ENCODE assay signal across 16 mouse cellular contexts in genomic region chr13:37845156-37845555, GRCm38 (mm10).
A peak's percentile ranks its signal among the peaks of the same experiment; 100 is the strongest.
DNase-seq lines count a peak whose midpoint lies in the region; ATAC-seq and TF ChIP-seq lines count a peak whose summit lies in the region.
"Had no signal": no experiment of that assay in that cellular context is flagged by ENCODE, and none has a peak within 500 bp of the region (broad histone marks: within the 10 kb centered on the region; RNA-seq: fewer than 3 reads in every experiment).

No protein-coding gene starts in this region.

- WGBS in heart, embryonic 15.5 days = 65% methylated on average over 3 of the region's 3 CpGs
- 64% methylated on average over 3 of the region's 3 CpGs for WGBS in heart, adult 2 months
- WGBS in limb, embryonic 12.5 days = 59% methylated on average over 3 of the region's 3 CpGs
- 65% methylated on average over 3 of the region's 3 CpGs for WGBS in limb, embryonic 10.5 days
- WGBS in limb, embryonic 13.5 days = 58% methylated on average over 3 of the region's 3 CpGs
- 63% methylated on average over 3 of the region's 3 CpGs for WGBS in stomach, embryonic 15.5 days
- WGBS in forebrain, embryonic 12.5 days = 81% methylated on average over 3 of the region's 3 CpGs

- no peak for DNase-seq in heart, adult 2 months
- no peak for DNase-seq in limb, embryonic 10.5 days (ENCODE audit: low spot score)
- DNase-seq: adrenal gland, postnatal 14 days; B cell, adult 2 months; cerebellum, adult 11-12 months; gastrocnemius, postnatal 14 days; lung, postnatal 36 days; midbrain, embryonic 14.5 days had no signal

- H3K36me3 ChIP-seq in heart, embryonic 15.5 days = no peaks in the 10 kb centered on the region
- peaks cover 7% of the 10 kb centered on the region for H3K36me3 ChIP-seq in heart, adult 2 months (ENCODE audit: control insufficient read depth, insufficient read depth, low read length)
- no peaks in the 10 kb centered on the region for H3K36me3 ChIP-seq in limb, embryonic 12.5 days
- H3K36me3 ChIP-seq in limb, embryonic 10.5 days = no peaks in the 10 kb centered on the region
- H3K36me3 ChIP-seq in limb, embryonic 13.5 days = no peaks in the 10 kb centered on the region
- no peaks in the 10 kb centered on the region for H3K36me3 ChIP-seq in stomach, embryonic 15.5 days
- H3K36me3 ChIP-seq in forebrain, embryonic 12.5 days (replicated peaks) = no peaks in the 10 kb centered on the region
- H3K36me3 ChIP-seq: forebrain, embryonic 15.5 days; heart, embryonic 12.5 days; hindbrain, embryonic 15.5 days had no signal

- no peak overlapping the region for H3K4me2 ChIP-seq in heart, embryonic 15.5 days
- H3K4me2 ChIP-seq in limb, embryonic 12.5 days = no peak overlapping the region
- no peak overlapping the region for H3K4me2 ChIP-seq in limb, embryonic 13.5 days (replicated peaks)
- H3K4me2 ChIP-seq in stomach, embryonic 15.5 days = no peak overlapping the region
- no peak overlapping the region for H3K4me2 ChIP-seq in forebrain, embryonic 12.5 days
- H3K4me2 ChIP-seq: forebrain, embryonic 15.5 days; heart, embryonic 12.5 days; hindbrain, embryonic 15.5 days had no signal

- no peak for TF ChIP-seq EP300 in heart, adult 2 months (IDR thresholded peaks at IDR 0.05; ENCODE audit: insufficient read depth, low read depth, low read length)

- H3K4me3 ChIP-seq in heart, embryonic 15.5 days = no peak overlapping the region
- H3K4me3 ChIP-seq in heart, adult 2 months = no peak overlapping the region
- no peak overlapping the region for H3K4me3 ChIP-seq in limb, embryonic 12.5 days (replicated peaks)
- H3K4me3 ChIP-seq in limb, embryonic 10.5 days = no peak overlapping the region
- H3K4me3 ChIP-seq in limb, embryonic 13.5 days = no peak overlapping the region
- no peak overlapping the region for H3K4me3 ChIP-seq in stomach, embryonic 15.5 days (replicated peaks)
- no peak overlapping the region for H3K4me3 ChIP-seq in forebrain, embryonic 12.5 days (replicated peaks)
- H3K4me3 ChIP-seq: forebrain, embryonic 15.5 days; heart, embryonic 12.5 days; hindbrain, embryonic 15.5 days had no signal

- TF ChIP-seq CTCF in heart, adult 2 months (IDR thresholded peaks at IDR 0.05) = no peak

- H3K9ac ChIP-seq in heart, embryonic 15.5 days = no peak overlapping the region
- no peak overlapping the region for H3K9ac ChIP-seq in heart, adult 2 months (ENCODE audit: low read depth, low read length)
- H3K9ac ChIP-seq in limb, embryonic 12.5 days (replicated peaks) = no peak overlapping the region
- H3K9ac ChIP-seq in limb, embryonic 13.5 days = no peak overlapping the region
- H3K9ac ChIP-seq in stomach, embryonic 15.5 days = no peak overlapping the region
- no peak overlapping the region for H3K9ac ChIP-seq in forebrain, embryonic 12.5 days
- H3K9ac ChIP-seq: forebrain, embryonic 15.5 days; heart, embryonic 12.5 days; hindbrain, embryonic 15.5 days had no signal

- H3K9me3 ChIP-seq in heart, embryonic 15.5 days (replicated peaks) = no peaks in the 10 kb centered on the region
- H3K9me3 ChIP-seq in limb, embryonic 12.5 days = no peaks in the 10 kb centered on the region
- H3K9me3 ChIP-seq in limb, embryonic 10.5 days (replicated peaks) = no peaks in the 10 kb centered on the region
- H3K9me3 ChIP-seq in limb, embryonic 13.5 days = no peaks in the 10 kb centered on the region
- no peaks in the 10 kb centered on the region for H3K9me3 ChIP-seq in stomach, embryonic 15.5 days
- H3K9me3 ChIP-seq in forebrain, embryonic 12.5 days = no peaks in the 10 kb centered on the region
- H3K9me3 ChIP-seq: forebrain, embryonic 15.5 days; heart, embryonic 12.5 days; hindbrain, embryonic 15.5 days had no signal

- no peaks in the 10 kb centered on the region for H3K27me3 ChIP-seq in heart, embryonic 15.5 days
- no peaks in the 10 kb centered on the region for H3K27me3 ChIP-seq in heart, adult 2 months (ENCODE audit: control insufficient read depth, insufficient read depth, low read length)
- H3K27me3 ChIP-seq in limb, embryonic 12.5 days = no peaks in the 10 kb centered on the region
- no peaks in the 10 kb centered on the region for H3K27me3 ChIP-seq in limb, embryonic 10.5 days (ENCODE audit: low read depth, poor library complexity, severe bottlenecking)
- no peaks in the 10 kb centered on the region for H3K27me3 ChIP-seq in limb, embryonic 13.5 days
- no peaks in the 10 kb centered on the region for H3K27me3 ChIP-seq in stomach, embryonic 15.5 days (replicated peaks)
- no peaks in the 10 kb centered on the region for H3K27me3 ChIP-seq in forebrain, embryonic 12.5 days
- H3K27me3 ChIP-seq: forebrain, embryonic 15.5 days; heart, embryonic 12.5 days; hindbrain, embryonic 15.5 days had no signal

- no peak for TF ChIP-seq POLR2A in heart, adult 2 months (IDR thresholded peaks at IDR 0.05; ENCODE audit: insufficient read depth, low read depth, low read length)

- peaks cover 20% of the 10 kb centered on the region for H3K79me2 ChIP-seq in heart, adult 2 months (replicated peaks; ENCODE audit: control insufficient read depth, insufficient read depth, low read length)

- ATAC-seq in heart, embryonic 15.5 days (replicated peaks; ENCODE audit: insufficient number of reproducible peaks, insufficient read depth, low FRiP score, low read depth) = no peak
- ATAC-seq in limb, embryonic 12.5 days (ENCODE audit: insufficient number of reproducible peaks, insufficient read depth, low FRiP score, low TSS enrichment, low read depth) = no peak
- ATAC-seq in limb, embryonic 13.5 days (ENCODE audit: low FRiP score, low read depth) = peak; percentile 44; the same call in 1 of the 2 replicates
- ATAC-seq in stomach, embryonic 15.5 days (ENCODE audit: insufficient read depth, low FRiP score, low read depth) = no peak
- no peak for ATAC-seq in forebrain, embryonic 12.5 days (ENCODE audit: low FRiP score)
- ATAC-seq: forebrain, embryonic 15.5 days had no signal

- peaks cover 38% of the 10 kb centered on the region for H3K4me1 ChIP-seq in heart, embryonic 15.5 days (replicated peaks)
- H3K4me1 ChIP-seq in heart, adult 2 months (ENCODE audit: control insufficient read depth, insufficient read depth, low read length) = peaks cover 17% of the 10 kb centered on the region
- H3K4me1 ChIP-seq in limb, embryonic 12.5 days (replicated peaks) = peaks cover 23% of the 10 kb centered on the region
- peaks cover 12% of the 10 kb centered on the region for H3K4me1 ChIP-seq in limb, embryonic 10.5 days
- peaks cover 32% of the 10 kb centered on the region for H3K4me1 ChIP-seq in limb, embryonic 13.5 days
- H3K4me1 ChIP-seq in stomach, embryonic 15.5 days = peaks cover 29% of the 10 kb centered on the region
- H3K4me1 ChIP-seq in forebrain, embryonic 12.5 days = peaks cover 5% of the 10 kb centered on the region; the same call in 1 of the 2 replicates
- H3K4me1 ChIP-seq: forebrain, embryonic 15.5 days; hindbrain, embryonic 15.5 days had no signal

- 0 out of 2 replicates have a peak overlapping the region, but pooled peaks have one; percentile 5 for H3K27ac ChIP-seq in heart, embryonic 15.5 days
- H3K27ac ChIP-seq in heart, adult 2 months = no peak overlapping the region; the same call in none of the 2 replicates
- 0 out of 2 replicates have a peak overlapping the region, but pooled peaks have one; percentile 37 for H3K27ac ChIP-seq in limb, embryonic 12.5 days
- no peak overlapping the region for H3K27ac ChIP-seq in limb, embryonic 10.5 days
- H3K27ac ChIP-seq in limb, embryonic 13.5 days = peak overlapping the region; percentile 61
- peak overlapping the region; percentile 5; the same call in 1 of the 2 replicates for H3K27ac ChIP-seq in stomach, embryonic 15.5 days
- H3K27ac ChIP-seq in forebrain, embryonic 12.5 days = no peak overlapping the region
- H3K27ac ChIP-seq: forebrain, embryonic 15.5 days; hindbrain, embryonic 15.5 days had no signal

- intact Hi-C loops in heart, adult 2 months (cut with DNase I) = no loop called here

Comparison
In these comparisons a context has a peak if more than half of its experiments do, and no peak if none do; other contexts are left out.
1. H3K27ac ChIP-seq: peak in heart, embryonic 15.5 days (single experiment), limb, embryonic 12.5 days (single experiment), limb, embryonic 13.5 days (single experiment) and stomach, embryonic 15.5 days (single experiment); none in heart, adult 2 months (single experiment), limb, embryonic 10.5 days (single experiment) and forebrain, embryonic 12.5 days (single experiment).